Mouse (Mus musculus): ENCODE data around the gene Micall2.
"Not testable (repeated sequence)": the region's sequence is repeated elsewhere in the genome, so short reads cannot be mapped to it uniquely, and the experiment has no call there.

Micall2 gene

GRCm38 (mm10) chr5:139735677-139736503, at the start of gene Micall2:
Gene Micall2 (minus strand): TSS chr5:139736336.
- DNase-seq = peak; percentile 98

- DNase-seq = no peak
Measured at GRCm38 (mm10) chr5:139781406-139781805, 45.3 kb upstream of the Micall2 start.

GRCm38 (mm10) chr5:139776966-139777365, 40.8 kb upstream of the Micall2 start:
- DNase-seq = no peak

- DNase-seq = peak; percentile 97
Measured at GRCm38 (mm10) chr5:139775216-139775926, 39.2 kb upstream of the Micall2 start, which contains the start of gene Ints1. Gene Ints1 (minus strand): TSS chr5:139775674.

- DNase-seq = no peak
Measured at GRCm38 (mm10) chr5:139768216-139768615, 32.1 kb upstream of the Micall2 start.

GRCm38 (mm10) chr5:139764296-139764695, 28.2 kb upstream of the Micall2 start:
- peak; percentile 59 for DNase-seq

GRCm38 (mm10) chr5:139758096-139758495, 22.0 kb upstream of the Micall2 start:
- DNase-seq = no peak

- DNase-seq = no peak
Measured at GRCm38 (mm10) chr5:139756586-139756985, 20.4 kb upstream of the Micall2 start.

GRCm38 (mm10) chr5:139756135-139756534, 20.0 kb upstream of the Micall2 start:
- no peak for DNase-seq

GRCm38 (mm10) chr5:139754753-139755152, 18.6 kb upstream of the Micall2 start:
- peak; percentile 58 for DNase-seq

- DNase-seq = peak; percentile 69
Measured at GRCm38 (mm10) chr5:139750535-139750934, 14.4 kb upstream of the Micall2 start.

- no peak for DNase-seq
Measured at GRCm38 (mm10) chr5:139749413-139750125, 13.4 kb upstream of the Micall2 start.

- peak; percentile 78 for DNase-seq
Measured at GRCm38 (mm10) chr5:139745771-139746170, 9.6 kb upstream of the Micall2 start.

- not testable (repeated sequence) for DNase-seq
Measured at GRCm38 (mm10) chr5:139742640-139743039, 6.5 kb upstream of the Micall2 start.

- no peak for DNase-seq
Measured at GRCm38 (mm10) chr5:139738592-139739315, 2.6 kb upstream of the Micall2 start.

- DNase-seq = no peak
Measured at GRCm38 (mm10) chr5:139737841-139738591, 1.9 kb upstream of the Micall2 start.

- no peak for DNase-seq
Measured at GRCm38 (mm10) chr5:139736504-139736940, 386 bp upstream of the Micall2 start.

GRCm38 (mm10) chr5:139734746-139735145, 1.4 kb downstream of the Micall2 start:
- DNase-seq = no peak

- DNase-seq = no peak
Measured at GRCm38 (mm10) chr5:139734016-139734415, 2.1 kb downstream of the Micall2 start.

- no peak for DNase-seq
Measured at GRCm38 (mm10) chr5:139732634-139733107, 3.5 kb downstream of the Micall2 start.

- DNase-seq = peak; percentile 64
Measured at GRCm38 (mm10) chr5:139730712-139731486, 5.2 kb downstream of the Micall2 start.
